Mouse (Mus musculus) right cerebral cortex, postnatal 14 days (tissue): ENCODE results near the gene Mks1.

ENCODE experiments used
- DNase-seq: peaks from one replicate; pipeline ENCODE4 v3.0.0; 2022

Mks1 gene

GRCm38 (mm10) chr11:87879826-87880225 is 26.8 kb downstream of the Mks1 start:
- no peak for DNase-seq

- no peak for DNase-seq
These were observed 28.7 kb downstream of the Mks1 start for GRCm38 (mm10) chr11:87881714-87882113.

- DNase-seq, result no peak
These were observed 30.5 kb downstream of the Mks1 start for GRCm38 (mm10) chr11:87883493-87883892.

GRCm38 (mm10) chr11:87884856-87885255 is 31.8 kb downstream of the Mks1 start:
- DNase-seq, result no peak

GRCm38 (mm10) chr11:87892168-87892567 is 39.2 kb downstream of the Mks1 start, which contains the start of gene Olfr462:
TSS of gene Olfr462 (minus strand) at chr11:87892268.
- no peak for DNase-seq

DNA sequence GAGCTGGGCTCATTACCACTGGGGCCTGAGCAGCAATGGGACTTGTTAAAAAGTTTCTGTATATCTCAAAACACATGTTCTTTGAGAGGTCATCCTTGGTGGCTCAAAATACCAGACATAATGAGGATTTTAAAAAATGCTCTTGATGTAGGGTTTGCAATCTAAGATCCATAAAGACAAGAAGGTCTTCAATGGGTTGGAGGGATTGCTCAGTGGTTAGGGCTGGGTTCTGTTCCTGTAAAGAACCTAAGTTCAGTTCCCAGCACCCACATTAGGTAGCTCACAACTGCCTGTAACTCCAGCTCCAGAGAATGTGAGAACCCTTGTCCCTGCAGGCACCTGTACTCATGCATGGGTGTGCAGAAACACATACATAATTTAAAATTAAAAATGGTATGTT is 44.3 kb downstream of the Mks1 start, which contains the start of gene Olfr463:
Gene Olfr463 (minus strand): TSS at position 101 of the 400 bp plus-strand sequence.
- no peak for DNase-seq

GRCm38 (mm10) chr11:87904331-87904730 is 51.3 kb downstream of the Mks1 start:
- DNase-seq, result no peak
